Mouse (Mus musculus) limb, embryonic 12.5 days (tissue): ENCODE results near the gene Josd1. TPM values are rescaled to one million over a fixed set of nuclear protein-coding genes. Genes with fewer than 3 reads are reported as not detected.

Source experiments
- ATAC-seq: fragments of 200-750 bp; cut with Nextera tagmentation; 2 replicates; pipeline ENCODE4 v1.8.0; 2017; ENCODE audit warnings: low read depth, moderate TSS enrichment; ENCODE audit not compliant: insufficient number of reproducible peaks, insufficient read depth, low FRiP score, low TSS enrichment
- H3K27ac ChIP-seq: fragments of 300-500 bp; sonication (generic); 2 replicates; pipeline ENCODE4 v1.5.1; 2016; ENCODE audit warnings: mild to moderate bottlenecking, moderate library complexity
- H3K27me3 ChIP-seq: fragments of 300-500 bp; sonication (generic); 2 replicates; pipeline ENCODE4 v1.6.1; 2016; ENCODE audit warnings: mild to moderate bottlenecking, moderate library complexity
- H3K36me3 ChIP-seq: fragments of 300-500 bp; sonication (generic); 2 replicates; pipeline ENCODE4 v1.6.1; 2016; ENCODE audit warnings: mild to moderate bottlenecking, moderate library complexity
- H3K4me1 ChIP-seq: fragments of 300-500 bp; sonication (generic); replicated peaks from 2 replicates; pipeline ENCODE4 v1.6.1; 2016
- H3K4me2 ChIP-seq: fragments of 300-500 bp; sonication (generic); 2 replicates; pipeline ENCODE4 v1.6.1; 2016; ENCODE audit warnings: mild to moderate bottlenecking, moderate library complexity
- H3K4me3 ChIP-seq: fragments of 300-500 bp; sonication (generic); replicated peaks from 2 replicates; pipeline ENCODE4 v1.5.1; 2016; ENCODE audit warnings: mild to moderate bottlenecking
- H3K9ac ChIP-seq: fragments of 300-500 bp; sonication (generic); replicated peaks from 2 replicates; pipeline ENCODE4 v1.6.1; 2016; ENCODE audit warnings: mild to moderate bottlenecking, moderate library complexity
- H3K9me3 ChIP-seq: fragments of 300-500 bp; sonication (generic); 2 replicates; pipeline ENCODE4 v1.6.1; 2016; ENCODE audit warnings: mild to moderate bottlenecking, moderate library complexity
- WGBS: fragments of 180-500 bp; shearing (Covaris S2); methylation state at CpG from one replicate; pipeline ENCODE4 v1.1.7; 2016; 5-methylcytosine and 5-hydroxymethylcytosine counted together
- polyA plus RNA-seq: library from polyadenylated mRNA; unstranded; fragments of >200 nt; fragmentation: Nextera tagmentation; extraction: Ambion mirVana; gene quantifications from 2 replicates; pipeline ENCODE4 v1.2.1, GENCODE M21; 2016

Josd1 gene
- polyA plus RNA-seq, 1 experiment from 2014 or later = 33.0 TPM

GRCm38 (mm10) chr15:79657837-79658530, 29.7 kb downstream of the Josd1 start:
- Histone ChIP-seq H3K27me3 (no peaks in the 10 kb centered on the region), H3K9me3 (peaks cover 4% of the 10 kb centered on the region; the same call in 1 of the 2 replicates), H3K27ac (peak overlapping the region; percentile 94), H3K4me3 (peak overlapping the region; percentile 75), H3K4me2 (peak overlapping the region; percentile 91), H3K4me1 (peaks cover 6% of the 10 kb centered on the region), H3K36me3 (peaks cover 17% of the 10 kb centered on the region; the same call in 1 of the 2 replicates), H3K9ac (peak overlapping the region; percentile 76)
- ATAC-seq = no peak
- WGBS = 5% methylated on average over 16 of the region's 16 CpGs

- Histone ChIP-seq H3K4me3 (no peak overlapping the region), H3K4me1 (peaks cover 6% of the 10 kb centered on the region), H3K36me3 (peaks cover 3% of the 10 kb centered on the region; the same call in 1 of the 2 replicates), H3K9ac (no peak overlapping the region), H3K27ac (no peak overlapping the region), H3K4me2 (no peak overlapping the region), H3K27me3 (no peaks in the 10 kb centered on the region), H3K9me3 (0 out of 2 replicates have a peak, but pooled peaks cover 2% of the 10 kb centered on the region)
- WGBS = 95% methylated on average over 14 of the region's 14 CpGs
- no peak for ATAC-seq
Observed at GRCm38 (mm10) chr15:79656451-79656850, 31.3 kb downstream of the Josd1 start.

- Histone ChIP-seq H3K4me2 (no peak overlapping the region), H3K36me3 (peaks cover 16% of the 10 kb centered on the region), H3K4me3 (no peak overlapping the region), H3K4me1 (no peaks in the 10 kb centered on the region), H3K9me3 (no peaks in the 10 kb centered on the region), H3K27me3 (no peaks in the 10 kb centered on the region), H3K27ac (no peak overlapping the region), H3K9ac (no peak overlapping the region)
- ATAC-seq = no peak
- WGBS = 79% methylated on average over 4 of the region's 4 CpGs
Observed at GRCm38 (mm10) chr15:79651481-79651880, 36.2 kb downstream of the Josd1 start.

GRCm38 (mm10) chr15:79650569-79650968, 37.1 kb downstream of the Josd1 start:
- no peaks in the 10 kb centered on the region for H3K4me1 ChIP-seq
- no peaks in the 10 kb centered on the region for H3K9me3 ChIP-seq
- ATAC-seq = no peak
- no peak overlapping the region for H3K4me3 ChIP-seq
- no peak overlapping the region for H3K27ac ChIP-seq
- H3K4me2 ChIP-seq = no peak overlapping the region
- H3K27me3 ChIP-seq = no peaks in the 10 kb centered on the region
- H3K9ac ChIP-seq = no peak overlapping the region
- peaks cover 16% of the 10 kb centered on the region for H3K36me3 ChIP-seq

- 87% methylated on average over 12 of the region's 12 CpGs for WGBS
- 0 out of 2 replicates have a peak overlapping the region, but pooled peaks have one; percentile 12 for H3K9ac ChIP-seq
- H3K4me3 ChIP-seq = no peak overlapping the region
- no peak overlapping the region for H3K4me2 ChIP-seq
- no peak overlapping the region for H3K27ac ChIP-seq
- H3K4me1 ChIP-seq = no peaks in the 10 kb centered on the region
- H3K9me3 ChIP-seq = no peaks in the 10 kb centered on the region
- H3K27me3 ChIP-seq = no peaks in the 10 kb centered on the region
- ATAC-seq = no peak
- H3K36me3 ChIP-seq = peaks cover 21% of the 10 kb centered on the region
Observed at GRCm38 (mm10) chr15:79648130-79648529, 39.6 kb downstream of the Josd1 start.

GRCm38 (mm10) chr15:79645483-79645882, 42.2 kb downstream of the Josd1 start:
- 81% methylated on average over 2 of the region's 2 CpGs for WGBS
- no peak for ATAC-seq
- H3K4me1 ChIP-seq = no peaks in the 10 kb centered on the region
- H3K4me2 ChIP-seq = no peak overlapping the region
- H3K36me3 ChIP-seq = peaks cover 23% of the 10 kb centered on the region
- H3K9ac ChIP-seq = no peak overlapping the region
- H3K4me3 ChIP-seq = no peak overlapping the region
- H3K27ac ChIP-seq = no peak overlapping the region
- no peaks in the 10 kb centered on the region for H3K9me3 ChIP-seq
- no peaks in the 10 kb centered on the region for H3K27me3 ChIP-seq

GRCm38 (mm10) chr15:79641135-79641817, 46.4 kb downstream of the Josd1 start:
- Histone ChIP-seq H3K4me1 (no peaks in the 10 kb centered on the region), H3K36me3 (peaks cover 32% of the 10 kb centered on the region), H3K9me3 (no peaks in the 10 kb centered on the region), H3K4me2 (no peak overlapping the region), H3K4me3 (no peak overlapping the region), H3K27ac (no peak overlapping the region), H3K27me3 (no peaks in the 10 kb centered on the region), H3K9ac (no peak overlapping the region)
- whole genome bisulfite sequencing = 71% methylated on average over 12 of the region's 12 CpGs
- no peak for ATAC-seq

- 48% methylated on average over 2 of the region's 2 CpGs for WGBS
- Histone ChIP-seq H3K27me3 (no peaks in the 10 kb centered on the region), H3K9ac (no peak overlapping the region), H3K4me2 (no peak overlapping the region), H3K4me3 (no peak overlapping the region), H3K36me3 (peaks cover 70% of the 10 kb centered on the region), H3K27ac (no peak overlapping the region), H3K9me3 (no peaks in the 10 kb centered on the region), H3K4me1 (no peaks in the 10 kb centered on the region)
- no peak for ATAC-seq
Observed at GRCm38 (mm10) chr15:79630471-79630870, 57.2 kb downstream of the Josd1 start.

Other genes starting within 250 kb of the Josd1 start
- 148 and 158 TPM in 2 replicates for gene Csnk1e, start 232.4 kb downstream of the Josd1 start, polyA plus RNA-seq
- not detected in 2 replicates for gene Kcnj4, start 182.7 kb downstream of the Josd1 start, polyA plus RNA-seq
- gene Kdelr3, start 171.5 kb downstream of the Josd1 start, polyA plus RNA-seq = 35.9 and 42.8 TPM in 2 replicates
- 67.4 and 68.6 TPM in 2 replicates for gene Ddx17, start 141.2 kb downstream of the Josd1 start, polyA plus RNA-seq
- gene Dmc1, start 82.8 kb downstream of the Josd1 start, polyA plus RNA-seq = 2.0 and 2.1 TPM in 2 replicates
- 2.1 and 2.5 TPM in 2 replicates for gene Fam227a, start 29.0 kb downstream of the Josd1 start, polyA plus RNA-seq
- gene Cby1, start 28.7 kb downstream of the Josd1 start, polyA plus RNA-seq = 49.9 and 57.6 TPM in 2 replicates
- gene Tomm22, start 17.1 kb downstream of the Josd1 start, polyA plus RNA-seq = 217 and 238 TPM in 2 replicates
- gene Gtpbp1, start 2.9 kb upstream of the Josd1 start, polyA plus RNA-seq = 42.6 and 47.2 TPM in 2 replicates
- 6.1 and 6.6 TPM in 2 replicates for gene Sun2, start 54.6 kb upstream of the Josd1 start, polyA plus RNA-seq
- gene Dnal4, start 89.9 kb upstream of the Josd1 start, polyA plus RNA-seq = 71.0 and 71.2 TPM in 2 replicates
- 2.0 and 2.3 TPM in 2 replicates for gene Nptxr, start 116.8 kb upstream of the Josd1 start, polyA plus RNA-seq
- gene Npcd, start 146.3 kb upstream of the Josd1 start, polyA plus RNA-seq = not detected in 2 replicates
- gene Cbx6, start 146.8 kb upstream of the Josd1 start, polyA plus RNA-seq = 27.9 and 28.2 TPM in 2 replicates
- 11.0 and 11.8 TPM in 2 replicates for gene Apobec3, start 203.7 kb upstream of the Josd1 start, polyA plus RNA-seq